Mouse (Mus musculus) testis, postnatal 14 days (tissue): ENCODE data around the gene Camta1.

ENCODE experiments used
- DNase-seq: peaks from one replicate; pipeline ENCODE4 v3.0.0; 2021; ENCODE audit warnings: low spot score

Camta1 gene

DNA sequence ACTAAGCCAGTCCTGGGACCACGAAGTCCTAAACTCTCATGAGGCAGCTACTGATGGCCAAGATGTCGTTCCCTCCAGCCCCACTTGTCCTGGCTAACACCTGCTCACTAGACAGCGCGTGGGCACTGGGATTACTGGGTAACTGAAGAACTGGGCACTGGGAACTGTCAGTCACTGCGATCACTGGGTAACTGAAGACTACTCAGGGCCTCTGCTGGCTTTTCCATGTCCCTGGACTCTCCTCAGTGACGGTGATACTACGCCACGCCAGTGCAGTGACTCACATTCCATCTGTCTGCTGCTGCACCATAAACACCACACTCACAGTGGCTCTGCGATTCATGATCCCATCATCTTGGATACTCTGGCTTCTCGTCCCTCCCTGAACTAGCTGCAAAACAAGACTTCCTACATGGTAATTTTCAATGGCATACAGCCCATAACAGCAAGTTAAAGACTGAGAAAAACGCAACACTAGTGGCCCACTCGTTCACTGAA lies 81.7 kb downstream of the Camta1 start:
- DNase-seq: no peak

DNA sequence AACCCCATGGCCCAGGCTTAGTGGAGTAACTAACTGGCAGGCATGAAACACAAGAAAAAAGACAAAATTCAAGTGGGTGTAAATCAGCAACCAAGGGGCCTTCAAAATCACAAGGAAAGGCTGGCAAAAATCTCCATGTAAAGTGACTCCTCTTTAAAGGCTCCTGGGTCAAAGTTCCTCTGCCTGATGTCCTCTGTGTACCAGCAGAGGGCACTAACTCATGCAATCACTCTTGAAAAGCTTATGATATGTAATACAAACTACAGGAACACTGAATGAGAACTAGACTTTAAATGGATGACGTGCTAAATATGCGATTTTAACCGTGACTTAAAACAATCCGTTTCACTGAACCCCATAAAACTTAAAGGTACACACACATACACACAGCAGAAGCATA lies 83.2 kb downstream of the Camta1 start:
- no peak for DNase-seq

DNA sequence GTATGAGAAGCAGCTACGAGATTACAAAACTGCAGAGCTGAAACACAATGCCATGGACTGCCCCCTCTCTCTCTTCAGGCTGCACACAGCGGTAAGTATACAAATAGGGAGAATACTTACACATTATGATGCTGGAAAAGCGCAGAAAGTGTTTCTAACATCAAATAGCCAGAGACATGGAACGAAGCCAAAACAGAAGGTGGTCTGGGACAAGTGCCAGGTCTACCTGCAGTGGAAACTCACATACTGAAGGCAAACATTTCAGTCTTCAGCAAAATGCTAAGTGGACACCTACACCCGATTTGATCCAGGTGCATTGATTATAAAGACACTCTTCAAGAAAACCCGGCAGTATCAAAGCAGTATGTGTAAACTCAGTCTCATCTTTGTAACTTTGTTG lies 84.2 kb downstream of the Camta1 start:
- DNase-seq: no peak

DNA sequence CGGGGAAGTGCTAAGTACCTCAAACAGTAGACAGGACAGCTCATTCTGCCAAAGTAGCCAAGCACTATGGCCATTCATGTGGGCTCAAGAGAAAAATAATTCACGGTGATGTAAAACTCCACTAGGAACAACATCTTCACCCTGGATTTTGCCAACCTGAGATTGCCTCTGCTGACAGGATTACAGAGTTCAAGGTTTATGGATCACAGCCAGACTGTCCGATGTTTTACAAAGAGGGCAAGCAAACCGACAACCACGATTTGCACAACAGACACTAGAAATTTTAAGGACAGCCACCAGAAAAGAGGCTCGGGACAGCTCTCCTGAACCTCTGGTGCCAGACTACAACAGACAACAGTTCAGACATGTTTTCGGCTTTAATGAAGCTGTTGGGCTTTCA lies 86.2 kb downstream of the Camta1 start:
- no peak for DNase-seq

DNA sequence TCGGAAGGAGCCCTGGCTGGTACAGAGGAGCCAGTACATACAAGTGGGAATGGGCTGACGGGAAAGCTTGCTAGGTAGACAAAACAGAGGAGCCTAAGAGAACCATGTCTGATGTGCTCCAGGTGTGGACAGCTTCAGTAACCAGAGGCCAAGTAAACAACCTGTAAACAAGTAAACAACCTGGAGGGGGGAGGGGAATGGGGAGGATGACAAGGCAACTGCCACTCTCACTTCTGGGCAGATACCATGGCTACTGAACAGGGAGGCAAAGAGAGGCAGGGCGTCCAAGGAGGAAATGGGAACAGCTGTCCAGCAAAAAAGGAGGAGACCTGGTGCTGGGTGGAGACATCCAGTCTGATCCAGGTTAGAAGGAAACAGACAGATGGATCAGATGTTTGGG lies 88.0 kb downstream of the Camta1 start:
- no peak for DNase-seq

DNA sequence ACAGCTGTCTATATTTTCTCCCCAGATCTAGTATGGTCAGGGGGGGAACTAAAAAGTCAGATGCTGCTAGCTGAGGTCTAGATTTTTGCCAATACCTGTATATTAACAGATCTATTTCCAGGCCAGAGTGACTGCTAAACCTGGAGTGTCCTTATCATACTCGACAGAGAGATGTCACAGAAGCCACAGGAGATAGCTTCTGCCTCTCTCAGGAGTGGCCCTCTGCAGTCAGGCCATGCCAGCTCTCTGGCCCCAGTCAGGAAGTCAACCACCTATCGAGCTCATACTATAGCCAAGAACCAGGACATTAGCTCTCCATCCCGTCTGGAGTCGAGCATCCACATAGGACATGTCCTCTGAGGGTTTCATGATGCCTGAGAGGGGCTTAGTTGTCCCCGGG lies 88.7 kb downstream of the Camta1 start:
- DNase-seq: no peak

DNA sequence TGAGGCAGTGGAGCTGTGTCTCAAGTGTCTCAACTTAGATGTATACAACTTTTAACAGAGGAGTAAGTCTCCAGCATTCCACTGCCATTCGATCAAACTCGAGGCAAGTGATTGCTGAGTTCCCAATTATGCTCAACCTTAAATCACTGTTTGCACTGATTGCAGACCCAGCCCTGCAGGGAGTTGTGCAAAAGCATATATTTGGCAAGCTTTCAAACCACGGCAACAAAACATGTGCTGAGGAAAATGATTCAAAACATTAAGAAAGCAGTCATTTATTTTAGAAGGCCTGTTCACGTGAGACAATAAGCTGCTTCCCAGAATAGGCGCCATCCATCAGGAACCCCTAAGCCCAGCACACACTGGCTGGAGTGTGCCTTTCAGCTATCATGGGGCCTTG lies 91.0 kb downstream of the Camta1 start:
- no peak for DNase-seq

DNA sequence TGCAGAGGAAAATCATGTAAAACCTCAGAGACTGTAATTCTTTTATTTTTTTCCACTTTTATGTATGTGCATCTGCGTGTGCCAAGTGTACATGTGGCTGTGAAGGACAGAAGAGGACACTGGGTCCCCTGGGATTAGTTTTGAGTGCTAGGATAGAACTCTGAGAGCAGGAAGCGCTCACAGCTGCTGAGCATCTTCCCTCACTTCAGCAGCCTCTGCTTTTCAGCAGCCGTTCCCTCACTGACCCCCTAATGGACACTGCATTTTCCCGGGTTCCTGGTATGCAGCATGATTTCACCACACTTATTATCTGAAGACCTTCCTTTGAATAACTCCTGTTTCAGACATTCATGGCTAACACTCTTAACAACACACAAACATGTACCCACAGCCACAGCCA lies 93.9 kb downstream of the Camta1 start:
- DNase-seq: no peak

DNA sequence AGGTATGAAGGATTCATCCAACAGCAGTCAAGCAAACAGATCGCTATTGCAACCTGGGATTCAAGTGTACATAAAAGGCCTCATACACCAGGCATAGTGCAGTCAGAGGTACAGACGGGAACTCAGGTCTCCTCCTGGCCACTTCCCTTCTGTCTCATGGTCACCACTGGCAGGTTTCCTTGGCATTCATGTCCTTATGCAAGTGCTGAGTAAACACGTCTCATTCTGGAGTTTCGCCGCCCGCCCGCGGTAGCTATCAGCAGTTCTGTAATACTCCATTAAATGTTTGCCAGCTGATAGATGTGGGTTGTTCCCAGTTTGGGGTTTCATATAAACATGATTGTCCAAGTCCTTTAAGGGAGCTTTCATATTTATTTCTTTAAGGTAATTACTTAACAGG lies 94.3 kb downstream of the Camta1 start:
- no peak for DNase-seq

DNA sequence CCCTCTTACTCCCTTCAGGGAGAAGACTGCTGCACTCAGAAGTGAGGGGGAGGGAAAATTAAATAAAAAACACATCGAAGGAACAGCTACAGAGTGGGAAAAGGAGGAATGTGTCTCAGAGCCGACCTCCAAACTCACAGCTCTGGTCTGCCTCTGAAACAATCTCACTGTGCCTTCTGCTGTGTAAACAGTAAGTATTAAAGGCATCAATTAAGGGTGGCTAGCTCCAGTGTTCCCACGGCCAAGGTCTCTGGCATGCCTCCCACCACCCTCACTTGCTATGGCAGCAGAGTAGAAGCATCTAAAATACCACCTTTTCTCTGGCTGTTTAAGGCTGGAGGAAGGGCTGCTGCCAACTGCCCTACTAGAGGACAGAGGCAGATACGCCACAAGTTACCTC lies 96.3 kb downstream of the Camta1 start:
- no peak for DNase-seq

DNA sequence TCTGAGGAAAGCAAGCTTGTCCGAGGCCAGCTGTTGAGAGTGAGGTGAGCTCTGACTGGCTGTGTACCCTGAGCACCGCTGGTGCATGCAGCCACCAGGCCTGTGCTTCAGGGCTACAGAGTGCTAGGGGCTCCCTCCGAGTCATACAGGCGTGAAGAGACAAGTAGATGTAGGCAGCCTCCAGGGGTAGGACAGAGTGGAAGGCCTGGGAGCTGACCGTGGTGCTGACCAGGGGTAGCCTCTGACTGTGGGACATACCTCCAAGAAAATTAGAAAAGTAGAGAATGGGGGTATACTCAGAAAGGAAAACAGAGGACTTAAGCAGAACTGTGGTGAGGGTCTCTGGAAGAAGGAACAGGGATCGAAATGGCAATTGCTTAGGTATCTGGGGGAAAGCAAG lies 97.7 kb downstream of the Camta1 start:
- DNase-seq: no peak

DNA sequence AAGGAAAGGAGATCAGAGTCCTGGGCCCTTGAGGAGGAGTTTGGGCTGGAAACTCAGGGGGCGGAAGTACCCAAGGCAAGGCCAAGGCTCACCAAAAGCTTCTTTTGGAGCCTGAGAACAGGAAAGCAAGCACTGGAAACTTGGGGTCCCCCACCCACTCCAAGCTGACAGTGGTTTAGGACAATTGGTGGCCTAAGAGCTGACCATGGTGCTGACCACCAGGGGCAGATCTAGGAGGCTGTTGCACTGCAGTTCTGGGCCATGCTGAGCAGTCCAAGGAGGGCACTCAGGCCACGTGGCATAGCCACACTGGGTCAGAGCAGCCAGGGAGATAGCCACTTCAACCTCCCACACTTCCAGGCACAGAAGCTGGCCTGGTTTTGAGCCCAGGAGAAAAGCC lies 102.6 kb downstream of the Camta1 start:
- no peak for DNase-seq

DNA sequence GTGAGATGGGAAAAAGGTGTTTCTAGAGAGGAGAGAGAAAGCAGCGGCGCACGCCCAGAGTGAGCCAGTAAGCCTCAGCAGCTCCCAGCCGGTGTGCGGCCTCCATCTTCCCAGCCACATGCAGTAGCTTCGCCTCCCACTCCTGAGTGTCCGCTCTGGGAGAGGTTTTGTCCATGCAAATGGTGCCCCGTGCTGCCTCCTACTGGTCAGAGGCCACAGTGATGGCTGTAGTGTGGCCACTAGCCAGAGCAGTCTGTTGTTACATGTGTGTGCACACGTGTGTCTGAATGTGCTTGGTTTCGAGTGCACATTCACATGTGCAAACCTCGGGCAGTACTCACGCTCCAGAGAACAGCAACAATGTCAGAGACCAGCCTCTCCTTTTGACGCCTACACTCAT lies 103.3 kb downstream of the Camta1 start:
- no peak for DNase-seq

DNA sequence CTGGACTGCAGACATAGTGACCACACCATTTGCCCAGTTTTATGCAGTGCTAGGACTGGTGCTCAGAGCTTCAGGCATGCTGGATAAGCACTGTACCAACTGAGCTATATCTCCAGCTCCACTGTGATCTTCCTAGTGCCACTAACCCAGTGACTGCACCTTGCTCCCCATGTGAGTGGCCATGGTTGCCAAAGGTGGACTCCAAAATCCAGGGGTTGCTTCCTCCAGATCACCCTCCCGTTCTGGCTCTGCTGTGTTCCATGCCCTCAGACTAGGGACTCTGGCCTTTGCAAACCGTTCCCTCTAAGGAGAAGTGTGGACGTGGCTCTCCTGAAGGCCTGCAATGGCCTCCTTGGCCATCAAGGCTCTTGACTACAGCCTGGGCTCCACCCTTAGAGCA lies 104.4 kb downstream of the Camta1 start:
- no peak for DNase-seq

DNA sequence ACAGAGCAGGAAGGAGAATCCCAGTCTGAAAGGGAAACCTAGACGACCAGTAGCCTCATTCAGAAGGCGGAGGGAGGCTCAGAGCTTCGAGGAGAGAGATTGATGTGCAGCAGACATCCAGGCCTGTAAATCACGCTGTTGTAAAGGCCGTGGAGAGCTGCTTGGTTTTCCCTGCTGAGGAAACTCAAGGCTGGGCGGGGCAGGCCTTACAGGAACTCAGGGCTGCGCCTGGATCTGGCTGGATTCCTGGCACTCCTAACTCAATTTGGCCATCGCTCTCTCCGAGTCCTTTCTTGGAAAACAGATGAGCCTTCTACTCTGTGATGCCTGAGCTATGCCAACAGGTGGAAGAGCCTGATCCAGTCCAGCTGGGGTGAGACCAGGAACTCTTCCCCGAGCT lies 105.3 kb downstream of the Camta1 start:
- DNase-seq: no peak

DNA sequence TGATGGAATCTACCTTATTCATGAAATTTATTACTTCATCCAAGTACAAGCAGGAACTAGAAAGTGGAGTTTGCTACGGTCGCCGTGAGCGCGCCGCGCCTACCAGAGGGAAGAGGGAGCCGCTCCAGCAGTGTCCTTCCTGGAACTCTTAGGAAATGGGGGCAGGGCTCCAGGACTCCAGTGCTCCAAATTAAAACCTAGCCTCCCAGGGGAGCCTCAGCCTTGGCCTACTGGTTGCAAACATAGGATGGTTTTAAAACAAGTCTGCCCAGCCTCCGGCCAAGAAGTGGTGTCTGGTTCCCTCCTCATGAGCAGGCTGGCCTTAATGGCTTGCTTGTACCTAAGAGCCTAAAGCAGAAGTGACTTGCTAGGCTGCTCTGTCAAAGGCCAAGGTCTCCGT lies 108.4 kb downstream of the Camta1 start:
- DNase-seq: no peak

DNA sequence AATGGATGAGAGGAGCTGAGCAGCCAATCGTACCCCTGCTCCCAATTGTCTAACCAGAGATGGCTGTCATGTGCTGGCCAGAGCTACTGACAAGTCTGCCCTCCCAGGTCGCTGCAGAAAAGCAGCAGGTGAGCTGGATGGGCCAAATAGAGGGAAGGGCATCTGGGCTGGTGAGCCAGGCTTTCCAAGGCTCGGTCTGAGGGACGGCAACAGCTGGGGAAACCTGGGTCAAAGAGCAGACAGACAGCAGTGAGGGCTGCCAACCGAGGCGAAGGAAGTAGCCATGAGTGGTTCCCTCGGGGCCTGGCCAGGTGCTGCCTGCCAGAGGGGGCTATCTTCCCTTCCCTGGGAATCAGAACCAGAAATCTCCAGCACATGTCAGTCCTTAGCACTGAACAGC lies 109.1 kb downstream of the Camta1 start:
- no peak for DNase-seq

DNA sequence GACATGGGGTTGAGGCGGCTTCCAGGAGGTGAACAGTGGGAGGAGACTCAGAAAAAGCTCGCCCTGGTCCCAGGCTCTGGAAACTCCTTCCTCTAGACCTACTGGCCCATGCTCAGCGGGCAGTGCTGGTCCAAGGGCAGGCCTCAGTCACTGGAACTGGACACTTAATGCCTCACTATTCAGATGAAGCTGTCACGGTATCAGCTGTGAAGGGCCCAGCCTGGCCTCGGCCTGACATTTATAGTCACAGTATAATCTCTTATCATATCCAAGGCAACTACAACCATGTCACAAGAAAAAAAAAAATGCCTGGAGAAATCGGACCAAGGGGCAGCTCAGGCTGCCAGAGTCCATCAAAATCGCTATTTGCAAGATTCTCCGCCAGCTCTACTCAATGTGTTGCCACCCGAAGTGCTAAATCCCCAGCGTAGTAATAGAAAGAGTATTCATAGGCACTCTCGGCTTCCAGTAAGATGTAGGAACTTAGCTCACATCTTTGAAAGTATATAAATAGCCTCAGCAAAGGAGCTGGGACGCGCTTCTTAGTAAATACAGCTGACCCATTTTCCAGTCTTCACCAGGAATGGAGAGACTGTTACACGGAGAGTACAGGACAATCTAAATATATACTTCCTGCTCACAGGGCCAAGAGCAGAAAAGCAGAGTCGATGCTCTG lies 110.3 kb downstream of the Camta1 start:
- DNase-seq: no peak

DNA sequence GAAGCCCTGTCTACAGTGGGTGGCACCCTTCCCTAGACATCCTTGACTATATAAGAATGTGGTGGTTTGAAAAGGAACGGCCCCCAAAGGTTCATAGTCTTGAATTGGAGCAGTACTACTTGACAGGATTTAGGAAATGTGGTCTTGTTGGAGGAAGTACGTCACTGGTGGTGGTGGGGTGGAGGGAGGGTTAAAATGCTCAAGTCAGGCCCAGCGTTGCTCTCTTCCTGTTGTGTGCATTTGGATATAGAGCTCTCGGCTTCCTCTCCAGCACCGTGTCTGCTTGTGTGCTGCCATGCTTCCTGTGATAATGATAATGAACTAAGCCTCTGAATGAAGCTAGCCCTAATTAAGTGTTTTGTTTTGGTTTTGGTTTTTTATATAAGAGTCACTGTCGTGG lies 114.0 kb downstream of the Camta1 start:
- no peak for DNase-seq

DNA sequence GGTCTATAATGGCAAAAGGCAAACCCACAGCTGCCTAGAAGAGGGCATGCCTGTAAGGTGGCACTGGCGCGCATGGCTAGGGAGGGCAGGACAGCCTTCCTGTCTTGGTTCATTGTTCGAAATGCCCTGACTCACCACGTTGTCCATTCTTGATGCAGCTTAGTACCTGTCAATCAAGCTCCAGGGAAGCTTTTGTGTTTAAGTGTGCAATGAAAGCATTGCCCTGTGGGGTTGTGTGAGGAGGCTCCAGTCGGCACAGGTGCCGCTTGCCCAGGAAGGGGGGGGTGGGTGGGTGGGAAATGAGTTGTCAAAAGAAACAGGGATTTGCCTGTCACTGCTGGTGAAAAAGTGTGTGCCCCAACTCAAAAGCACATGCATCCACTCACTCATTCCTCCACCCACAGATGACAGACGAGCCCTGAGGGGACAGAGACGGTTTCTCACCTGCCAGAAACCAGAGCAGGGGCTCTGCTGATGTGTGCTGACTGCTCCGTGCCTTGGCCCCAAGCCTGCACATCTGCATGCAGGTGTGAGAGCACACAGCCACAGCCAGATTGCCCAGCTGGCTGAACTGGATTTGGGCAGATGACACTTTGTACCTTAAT lies 115.6 kb downstream of the Camta1 start:
- no peak for DNase-seq

DNA sequence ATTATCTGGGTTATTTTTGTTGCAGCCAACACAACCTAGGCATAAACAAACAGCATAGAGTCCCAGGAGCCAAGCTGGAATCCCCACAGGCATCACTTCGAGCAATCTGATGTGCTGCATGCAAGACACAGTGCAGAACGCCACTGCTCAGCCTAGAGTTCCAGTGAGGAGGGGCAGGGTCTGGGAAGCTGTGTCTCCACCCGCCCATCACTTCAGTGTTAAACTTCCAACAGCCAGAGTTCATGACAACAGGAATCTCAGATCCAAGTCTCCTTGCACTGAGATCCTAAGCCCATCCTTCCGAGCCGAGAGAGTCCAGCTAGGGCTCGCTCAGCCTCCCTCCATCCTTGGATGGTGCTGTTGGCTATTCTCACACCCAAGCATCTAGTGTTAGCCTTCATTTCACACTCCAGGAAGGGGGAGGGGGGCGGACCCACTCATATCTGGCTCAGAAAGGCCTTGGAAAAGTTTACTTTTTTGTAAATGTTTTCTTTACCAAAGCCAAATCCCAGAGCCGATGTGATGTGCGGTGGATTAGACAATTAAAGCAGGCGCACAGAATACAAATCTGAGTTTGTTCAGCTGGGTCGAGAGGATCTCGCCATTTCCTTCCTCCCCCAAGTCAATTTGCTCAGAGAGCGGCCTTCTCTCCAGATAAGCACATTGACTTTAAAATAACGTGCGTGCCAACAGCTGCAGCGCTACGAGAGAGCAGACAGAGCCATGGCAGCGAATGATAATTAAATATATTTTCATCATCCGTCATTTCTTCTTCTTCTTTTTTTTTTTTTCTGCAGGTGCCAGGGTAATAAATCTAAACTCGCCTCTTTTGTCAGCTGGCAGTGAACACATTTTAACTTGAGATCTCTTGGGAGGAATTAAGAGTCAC lies 120.2 kb downstream of the Camta1 start:
- no peak for DNase-seq

DNA sequence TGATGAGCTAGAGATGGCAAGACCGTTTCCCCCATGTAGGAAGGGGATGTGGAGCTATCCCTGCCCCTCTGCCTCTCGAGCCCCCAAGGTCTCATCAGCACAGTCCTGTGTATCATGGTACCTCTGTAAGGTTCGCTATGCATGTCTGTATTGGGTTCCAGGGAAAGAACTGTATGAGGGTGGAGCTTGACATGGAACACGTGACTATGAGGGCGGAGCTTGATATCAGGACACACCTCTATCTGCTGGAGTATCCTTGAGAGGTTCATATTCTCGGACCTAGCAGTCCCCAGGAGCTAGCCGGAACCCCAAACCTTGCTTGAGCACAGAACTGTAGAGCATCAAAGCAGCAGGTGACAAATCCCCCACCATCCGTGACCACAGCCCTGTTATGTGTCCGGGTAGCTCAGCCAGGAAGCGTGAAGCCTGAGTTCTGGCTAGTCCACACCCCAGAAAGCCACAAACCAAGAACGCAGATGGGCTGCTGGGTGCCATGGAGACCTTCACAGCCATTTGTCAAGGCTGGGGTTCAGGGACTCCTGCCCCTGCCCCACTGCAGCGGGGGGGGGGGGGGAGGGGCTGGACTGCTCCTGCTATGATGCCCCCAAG lies 122.2 kb downstream of the Camta1 start:
- DNase-seq: no peak

DNA sequence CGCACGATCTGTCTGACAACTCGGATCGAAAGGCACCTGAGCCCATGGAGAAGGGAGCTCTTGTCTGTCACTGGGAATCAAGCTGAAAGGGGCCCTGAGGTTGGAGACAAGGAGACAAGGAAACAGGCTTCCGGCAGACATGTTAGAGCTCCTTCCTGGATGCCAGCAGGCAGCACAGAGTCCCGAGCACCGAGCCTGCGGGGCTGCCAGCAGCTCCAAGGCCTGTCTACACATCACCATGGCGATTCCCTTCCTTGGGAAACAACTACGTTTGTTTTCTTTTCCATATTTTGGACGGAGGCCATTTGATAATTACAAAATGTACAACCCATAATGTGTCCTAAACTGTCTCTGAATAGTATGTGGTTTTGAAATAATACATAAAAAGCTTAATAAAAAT lies 122.8 kb downstream of the Camta1 start:
- no peak for DNase-seq
